8 mouse cellular contexts compared by ENCODE assay signal in genomic region chrX:86191614-86192419, GRCm38 (mm10). TPM values are rescaled to one million over a fixed set of nuclear protein-coding genes. Genes with fewer than 3 reads are reported as not detected.
DNase-seq lines count a peak whose midpoint lies in the region; ATAC-seq and TF ChIP-seq lines count a peak whose summit lies in the region.

Gene Nr0b1 (plus strand): TSS chrX:86191764.

- no peaks in the 10 kb centered on the region for H3K36me3 ChIP-seq in heart, embryonic 11.5 days (ENCODE audit: control insufficient read depth, insufficient read depth, low read length)
- H3K36me3 ChIP-seq in forebrain, embryonic 10.5 days (replicated peaks), result no peaks in the 10 kb centered on the region
- H3K36me3 ChIP-seq in liver, embryonic 12.5 days, result no peaks in the 10 kb centered on the region
- H3K36me3 ChIP-seq in testis, adult 2 months (ENCODE audit: control insufficient read depth, insufficient read depth, low read length), result no peaks in the 10 kb centered on the region

- intact Hi-C loops in heart, postnatal 36 days (cut with DNase I), result no loop called here

- no peaks in the 10 kb centered on the region for H3K9me3 ChIP-seq in heart, embryonic 11.5 days (replicated peaks; ENCODE audit: control insufficient read depth, low read length)
- no peaks in the 10 kb centered on the region for H3K9me3 ChIP-seq in forebrain, embryonic 10.5 days
- no peaks in the 10 kb centered on the region for H3K9me3 ChIP-seq in liver, embryonic 12.5 days (replicated peaks)

- H3K9ac ChIP-seq in heart, embryonic 11.5 days (ENCODE audit: low read depth, low read length), result no peak within 1 kb of the TSS
- H3K9ac ChIP-seq in liver, embryonic 12.5 days, result no peak within 1 kb of the TSS

- no peaks in the 10 kb centered on the region for H3K4me1 ChIP-seq in heart, embryonic 11.5 days (ENCODE audit: control insufficient read depth, insufficient read depth, low read length)
- H3K4me1 ChIP-seq in forebrain, embryonic 10.5 days, result peaks cover 8% of the 10 kb centered on the region; the same call in 1 of the 2 replicates
- no peaks in the 10 kb centered on the region for H3K4me1 ChIP-seq in liver, embryonic 12.5 days
- 0 out of 2 replicates have a peak, but pooled peaks cover 2% of the 10 kb centered on the region for H3K4me1 ChIP-seq in testis, adult 2 months (ENCODE audit: control insufficient read depth, insufficient read depth, low read length)

- peak; percentile 14; the same call in 1 of the 2 replicates for TF ChIP-seq POLR2A in testis, adult 2 months (IDR thresholded peaks at IDR 0.05; ENCODE audit: control insufficient read depth, low read depth, low read length)

- H3K27ac ChIP-seq in heart, embryonic 11.5 days (ENCODE audit: low read depth, low read length), result no peak within 1 kb of the TSS
- 0 out of 2 replicates have a peak within 1 kb of the TSS, but pooled peaks have one; percentile 25 for H3K27ac ChIP-seq in forebrain, embryonic 10.5 days
- H3K27ac ChIP-seq in liver, embryonic 12.5 days, result no peak within 1 kb of the TSS
- H3K27ac ChIP-seq in testis, adult 2 months (ENCODE audit: control insufficient read depth, insufficient read depth, low read depth, low read length), result no peak within 1 kb of the TSS

- TF ChIP-seq CTCF in testis, adult 2 months (IDR thresholded peaks at IDR 0.05; ENCODE audit: control insufficient read depth, insufficient read depth, insufficient replicate concordance, low read depth, low read length), result no peak

- no peak for ATAC-seq in heart, embryonic 11.5 days (replicated peaks; ENCODE audit: insufficient number of reproducible peaks, low FRiP score, low TSS enrichment)
- ATAC-seq in liver, embryonic 12.5 days, result no peak

- peaks cover 20% of the 10 kb centered on the region for H3K27me3 ChIP-seq in heart, embryonic 11.5 days (ENCODE audit: control insufficient read depth, insufficient read depth, low read length)
- peaks cover 67% of the 10 kb centered on the region for H3K27me3 ChIP-seq in forebrain, embryonic 10.5 days (ENCODE audit: poor library complexity, severe bottlenecking)
- H3K27me3 ChIP-seq in liver, embryonic 12.5 days (replicated peaks), result peaks cover 19% of the 10 kb centered on the region
- no peaks in the 10 kb centered on the region for H3K27me3 ChIP-seq in testis, adult 2 months (ENCODE audit: control insufficient read depth, insufficient read depth, low read length)

- 28% methylated on average over 53 of the region's 53 CpGs for WGBS in heart, embryonic 11.5 days (ENCODE audit: insufficient replicate concordance)
- WGBS in forebrain, embryonic 10.5 days, result 20% methylated on average over 53 of the region's 53 CpGs
- 11% methylated on average over 51 of the region's 53 CpGs for WGBS in liver, embryonic 12.5 days (ENCODE audit: insufficient replicate concordance)

- DNase-seq in heart, postnatal 36 days, result no peak
- DNase-seq in ES-CJ7 (ENCODE audit: low read depth, low spot score), result peak; percentile 82
- DNase-seq in forebrain, embryonic 10.5 days (ENCODE audit: extremely low spot score, low spot score), result peak; percentile 27
- DNase-seq in lung, postnatal 10 days, result no peak
- no peak for DNase-seq in spleen, postnatal 36 days (ENCODE audit: low spot score in 2 of 2)

- peak within 1 kb of the TSS; percentile 35 for H3K4me3 ChIP-seq in heart, embryonic 11.5 days (ENCODE audit: low read depth, low read length)
- peak within 1 kb of the TSS; percentile 54 for H3K4me3 ChIP-seq in forebrain, embryonic 10.5 days
- no peak within 1 kb of the TSS for H3K4me3 ChIP-seq in liver, embryonic 12.5 days
- peak within 1 kb of the TSS; percentile 43 for H3K4me3 ChIP-seq in testis, adult 2 months (ENCODE audit: control insufficient read depth, low read depth, low read length)

- peak within 1 kb of the TSS; percentile 66 for H3K4me2 ChIP-seq in heart, embryonic 11.5 days
- H3K4me2 ChIP-seq in liver, embryonic 12.5 days, result peak within 1 kb of the TSS; percentile 14; the same call in 1 of the 2 replicates

RNA-seq across cellular contexts. Expression of gene Nr0b1, which starts in this region (rescaled TPM):
- 0.14 TPM in 1 of 2 replicates, not detected in the other for polyA plus RNA-seq in heart, embryonic 11.5 days (2014; fragmentation: Nextera tagmentation; extraction: Ambion mirVana)
- not detected for total RNA-seq in heart, postnatal 36 days (2021)
- polyA plus RNA-seq in forebrain, embryonic 10.5 days (2016; fragmentation: Nextera tagmentation; extraction: Ambion mirVana), result 2.6 and 3.1 TPM in 2 replicates
- polyA plus RNA-seq in liver, embryonic 12.5 days (2016; fragmentation: Nextera tagmentation; extraction: Ambion mirVana), result 0.32 and 0.51 TPM in 2 replicates
- polyA plus RNA-seq in testis, adult 2 months (2012; rRNA removed), result 13.8 and 20.9 TPM in 2 replicates

Comparison
In these comparisons a context has a peak if more than half of its experiments do, and no peak if none do; other contexts are left out.
1. DNase-seq: peak in ES-CJ7 (single experiment) and forebrain, embryonic 10.5 days (single experiment); none in heart, postnatal 36 days (0 of 2), lung, postnatal 10 days (single experiment) and spleen, postnatal 36 days (0 of 2).